Mouse (Mus musculus): ENCODE data around the gene Dock8.

The Dock8 gene

DNA sequence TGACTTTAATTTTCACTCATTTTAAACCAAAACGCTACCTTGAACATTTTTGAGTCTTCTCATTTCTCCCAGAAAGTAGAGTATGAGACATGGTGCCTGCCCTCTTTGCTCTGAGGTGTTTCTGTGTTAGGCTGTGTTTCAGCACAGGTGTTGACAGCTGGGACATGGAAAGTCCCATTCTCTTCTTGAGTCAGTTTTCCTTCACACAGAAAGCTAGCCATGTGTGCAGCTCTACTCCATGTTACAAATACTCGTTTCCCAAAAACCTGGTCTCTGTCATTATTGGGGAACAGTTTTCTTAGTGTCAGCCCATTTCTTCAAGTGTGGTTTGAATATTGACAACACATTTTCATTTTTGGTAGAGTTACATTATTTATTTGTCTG lies 63.5 kb downstream of the Dock8 start:
- no peak for DNase-seq

GRCm38 (mm10) chr19:25066229-25066628 lies 66.9 kb downstream of the Dock8 start:
- no peak for DNase-seq

DNA sequence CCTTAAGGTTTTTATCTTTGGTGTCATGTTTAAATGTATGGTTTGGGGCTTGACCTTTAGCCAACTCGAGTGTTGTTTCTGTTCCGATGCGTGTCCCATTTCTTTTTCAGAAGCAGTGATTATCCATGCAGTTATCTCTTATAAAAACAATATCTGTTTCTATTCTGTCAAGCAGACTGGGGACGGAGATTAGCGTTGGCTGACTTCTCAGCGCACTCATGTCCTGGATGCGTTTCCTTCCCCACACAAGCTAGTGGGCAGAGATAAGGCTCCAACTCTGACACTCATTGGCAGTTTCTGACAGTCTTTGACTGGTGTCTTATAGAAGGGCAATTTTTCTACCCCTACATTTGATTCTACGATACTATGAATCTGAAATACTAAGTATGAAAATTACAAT lies 69.2 kb downstream of the Dock8 start:
- no peak for DNase-seq

GRCm38 (mm10) chr19:25072521-25072920 lies 73.2 kb downstream of the Dock8 start:
- DNase-seq: no peak

- DNase-seq: no peak
Measured at GRCm38 (mm10) chr19:25074741-25075140, 75.4 kb downstream of the Dock8 start.

- DNase-seq: no peak
Measured at GRCm38 (mm10) chr19:25077636-25078035, 78.3 kb downstream of the Dock8 start.

- no peak for DNase-seq
Measured at GRCm38 (mm10) chr19:25078130-25078529, 78.8 kb downstream of the Dock8 start.

DNA sequence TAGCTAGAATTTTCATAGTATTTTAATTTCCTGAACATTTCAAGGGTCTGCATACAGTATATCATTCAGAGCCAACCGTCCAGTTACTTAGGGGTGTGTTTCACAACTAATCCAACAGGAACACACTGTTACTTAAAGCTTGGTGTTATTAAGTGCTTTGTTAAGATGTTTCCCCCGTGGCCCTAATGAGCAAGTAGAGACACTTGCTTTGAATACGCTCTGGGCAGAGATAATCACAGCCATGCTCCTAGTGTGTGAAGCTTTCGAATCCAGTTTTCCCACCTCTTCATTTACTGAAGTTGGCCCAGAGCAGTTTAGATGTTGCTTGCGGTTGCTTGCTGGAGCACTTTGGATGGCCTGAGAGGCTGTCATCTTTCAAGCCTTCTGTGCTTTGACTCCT lies 80.8 kb downstream of the Dock8 start:
- no peak for DNase-seq

GRCm38 (mm10) chr19:25082839-25083238 lies 83.5 kb downstream of the Dock8 start:
- no peak for DNase-seq

DNA sequence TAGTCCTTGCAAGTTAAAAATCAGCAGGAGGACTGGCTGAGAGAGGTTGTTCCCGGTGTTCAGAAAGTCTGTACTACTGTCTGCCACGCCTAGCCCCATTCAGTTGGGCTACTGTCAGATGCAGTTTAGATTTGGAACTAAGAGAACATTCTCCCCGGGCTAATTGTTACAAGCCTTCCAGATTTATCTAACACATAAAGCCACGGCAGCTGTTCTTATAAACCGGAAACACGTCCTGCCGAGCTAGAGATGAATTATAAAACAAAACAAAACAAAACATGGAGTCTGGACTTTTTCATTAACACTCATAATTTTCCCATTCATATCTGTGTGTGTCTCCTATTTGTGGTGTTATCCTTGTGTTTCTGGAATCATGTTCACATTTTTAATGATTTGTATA lies 87.8 kb downstream of the Dock8 start:
- no peak for DNase-seq

- peak; percentile 35 for DNase-seq
Measured at GRCm38 (mm10) chr19:25089746-25090145, 90.4 kb downstream of the Dock8 start.

- no peak for DNase-seq
Measured at GRCm38 (mm10) chr19:25095135-25095534, 95.8 kb downstream of the Dock8 start.

GRCm38 (mm10) chr19:25096316-25096715 lies 97.0 kb downstream of the Dock8 start:
- DNase-seq: peak; percentile 25

- peak; percentile 72 for DNase-seq
Measured at GRCm38 (mm10) chr19:25096986-25097385, 97.7 kb downstream of the Dock8 start.

- no peak for DNase-seq
Measured at GRCm38 (mm10) chr19:25097506-25097905, 98.2 kb downstream of the Dock8 start.

- DNase-seq: no peak
Measured at GRCm38 (mm10) chr19:25097951-25098350, 98.6 kb downstream of the Dock8 start.

- DNase-seq: no peak
Measured at GRCm38 (mm10) chr19:25098941-25099340, 99.6 kb downstream of the Dock8 start.

- no peak for DNase-seq
Measured at GRCm38 (mm10) chr19:25105682-25106081, 106.3 kb downstream of the Dock8 start.

DNA sequence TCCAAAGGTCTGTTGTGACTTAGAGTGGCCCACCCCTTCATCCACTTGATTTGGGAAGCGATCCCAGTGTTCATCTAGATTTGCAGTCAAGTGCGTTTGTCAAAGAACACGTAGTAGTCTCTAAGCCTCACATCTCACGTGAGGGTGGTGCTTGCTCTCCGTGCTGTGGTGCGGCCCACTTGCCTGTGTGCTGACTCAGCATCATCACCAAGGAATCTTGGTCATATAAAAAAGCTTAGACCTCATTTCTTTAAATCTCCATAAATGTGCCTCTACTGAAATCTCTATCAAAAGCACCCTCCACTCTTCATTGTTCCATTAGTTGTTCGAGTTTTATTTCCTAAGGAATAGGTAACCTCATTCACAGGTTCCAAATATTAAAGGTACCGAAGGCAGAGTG lies 107.0 kb downstream of the Dock8 start:
- DNase-seq: no peak

GRCm38 (mm10) chr19:25107417-25107816 lies 108.1 kb downstream of the Dock8 start:
- no peak for DNase-seq

DNA sequence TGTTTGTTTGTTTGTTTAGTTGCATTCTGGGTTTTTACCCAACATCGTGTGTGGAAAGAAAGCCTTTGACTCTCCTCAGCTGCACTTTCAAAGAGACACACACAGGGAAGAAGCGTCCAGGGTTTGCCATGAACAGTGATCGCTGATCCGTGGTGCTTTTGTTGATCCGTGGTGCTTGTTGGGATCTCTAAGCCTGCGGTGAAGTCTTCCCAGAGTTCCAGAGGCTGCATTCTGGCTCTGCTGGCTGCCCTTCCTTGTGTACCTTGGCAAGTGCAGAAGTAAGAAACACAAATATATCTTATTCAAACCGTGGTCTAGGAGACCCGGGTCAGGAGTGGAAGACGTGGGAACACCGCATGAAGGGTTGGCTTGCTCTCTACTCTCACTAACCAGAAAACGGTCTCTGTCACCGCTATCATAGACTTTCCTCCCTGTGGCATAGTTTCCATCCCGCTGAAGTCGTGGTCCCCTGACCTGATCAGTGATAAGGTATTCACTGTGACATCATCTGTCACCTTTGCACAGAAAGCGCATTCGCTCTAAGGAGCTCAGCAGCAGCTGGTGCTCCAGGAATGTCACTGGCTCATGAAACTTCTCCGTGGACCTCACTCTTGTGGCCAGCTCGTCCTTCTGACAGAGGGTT lies 112.4 kb downstream of the Dock8 start:
- DNase-seq: peak; percentile 23

GRCm38 (mm10) chr19:25116981-25117380 lies 117.6 kb downstream of the Dock8 start:
- no peak for DNase-seq

DNA sequence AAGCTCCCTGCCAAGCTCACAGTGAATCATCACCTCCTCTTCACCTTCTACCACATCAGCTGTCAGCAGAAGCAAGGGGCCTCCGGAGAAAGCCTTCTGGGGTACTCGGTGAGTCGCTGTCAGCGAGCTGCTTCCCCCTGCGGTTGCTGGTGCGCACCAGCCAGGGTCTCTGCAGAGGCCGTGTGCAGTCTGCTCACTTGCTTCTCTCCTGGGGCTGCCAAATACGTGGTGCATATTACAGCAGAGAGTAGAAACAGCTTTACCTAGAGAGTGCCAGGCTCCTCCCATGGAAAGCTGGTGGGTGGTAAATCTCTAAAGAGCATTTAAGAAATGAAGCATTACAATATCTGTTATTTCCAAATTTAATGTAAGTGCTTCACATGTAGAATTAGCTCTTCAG lies 123.1 kb downstream of the Dock8 start:
- no peak for DNase-seq

DNA sequence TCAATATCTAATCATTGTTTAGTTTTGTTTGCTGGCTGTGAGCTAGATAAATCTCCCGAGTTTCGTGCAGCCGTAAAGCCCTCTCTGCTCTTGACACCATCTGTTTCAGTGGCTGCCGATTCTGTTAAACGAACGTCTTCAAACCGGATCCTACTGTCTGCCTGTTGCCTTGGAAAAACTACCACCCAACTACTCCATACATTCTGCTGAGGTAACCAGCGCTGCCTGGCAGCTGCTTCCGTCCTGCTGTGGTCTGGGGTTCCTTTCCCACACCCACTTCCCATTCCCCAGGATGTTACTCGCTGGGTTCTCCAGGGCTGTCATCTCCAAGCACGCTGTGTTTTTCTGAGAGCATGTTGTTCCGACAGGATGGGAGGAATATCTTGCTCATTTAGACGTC lies 123.7 kb downstream of the Dock8 start:
- no peak for DNase-seq

DNA sequence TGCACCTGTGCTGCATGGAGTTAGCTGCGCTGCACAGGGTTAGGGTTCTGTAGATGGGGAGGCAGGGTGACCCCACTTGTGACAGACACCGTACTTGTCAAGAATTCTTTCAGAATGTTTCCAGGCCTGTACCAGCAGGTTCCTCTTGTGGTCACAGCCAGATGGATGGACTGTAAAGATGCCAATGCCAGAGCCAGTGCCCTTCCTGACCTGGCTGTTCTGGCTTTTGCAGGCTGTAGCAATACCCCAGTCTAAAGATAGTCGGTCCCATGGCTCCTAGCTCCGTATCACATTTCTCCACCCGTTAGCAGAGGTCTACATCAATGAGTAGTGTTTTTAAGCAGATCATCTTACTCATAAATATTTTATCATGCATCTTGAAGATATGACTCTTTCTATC lies 124.1 kb downstream of the Dock8 start:
- DNase-seq: no peak

DNA sequence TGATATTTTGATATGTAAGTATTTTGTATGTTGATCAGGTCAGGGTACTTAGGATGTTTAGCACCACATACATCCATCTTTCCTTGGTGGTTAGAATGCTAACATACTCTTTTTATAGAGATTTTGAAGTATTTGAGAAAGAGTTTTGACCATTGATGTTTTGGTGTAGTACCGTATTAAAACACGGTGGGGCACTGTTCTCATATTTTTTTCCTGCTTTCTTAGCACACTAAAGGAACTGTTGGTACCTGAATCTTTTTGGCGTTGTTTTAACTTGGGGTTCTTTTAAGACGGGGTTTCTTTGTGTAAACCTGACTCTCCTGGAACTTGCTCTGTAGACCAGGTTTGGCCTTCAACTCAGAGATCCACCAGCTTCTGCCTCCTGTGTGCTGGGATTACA lies 133.0 kb downstream of the Dock8 start:
- no peak for DNase-seq

All from kidney, adult 11 months (tissue).